Mouse (Mus musculus) cortical plate, adult 2 months (tissue): Measurements from ENCODE around the gene Slc13a1.

ENCODE experiments used
- CTCF ChIP-seq: fragments of 200-500 bp; IDR thresholded peaks from 2 replicates; pipeline ENCODE4 v1.5.1; 2011; ENCODE audit warnings: mild to moderate bottlenecking, control low read depth, low read length; ENCODE audit not compliant: insufficient read depth; ENCODE audit errors: extremely low read depth
- POLR2A ChIP-seq: fragments of 200-500 bp; IDR thresholded peaks from 2 replicates; pipeline ENCODE4 v1.6.1; 2011; ENCODE audit warnings: mild to moderate bottlenecking, low read length, control low read depth; ENCODE audit not compliant: insufficient read depth; ENCODE audit errors: extremely low read depth

- TF ChIP-seq CTCF (no peak), POLR2A (no peak)
Measured at GRCm38 (mm10) chr6:24173951-24174350, 6.1 kb upstream of the Slc13a1 start.
